Mouse (Mus musculus) kidney, adult 2 months (tissue): ENCODE results near the gene Kcnd2. TPM values are rescaled to one million over a fixed set of nuclear protein-coding genes. Genes with fewer than 3 reads are reported as not detected.

Experiments used
- DNase-seq: peaks from one replicate; pipeline ENCODE4 v3.0.0; 2021
- H3K27ac ChIP-seq: fragments of 200-500 bp; 2 replicates; pipeline ENCODE4 v1.5.1; 2012; ENCODE audit warnings: low read depth, low read length, control low read depth, inconsistent platforms; ENCODE audit not compliant: insufficient read depth
- H3K27me3 ChIP-seq: fragments of 200-500 bp; replicated peaks from 2 replicates; pipeline ENCODE4 v1.6.1; 2012; ENCODE audit warnings: mild to moderate bottlenecking, moderate library complexity, low read length, inconsistent platforms; ENCODE audit not compliant: control insufficient read depth, insufficient read depth
- H3K36me3 ChIP-seq: fragments of 200-500 bp; 2 replicates; pipeline ENCODE4 v1.6.1; 2012; ENCODE audit warnings: mild to moderate bottlenecking, moderate library complexity, low read length, inconsistent platforms; ENCODE audit not compliant: control insufficient read depth, insufficient read depth
- H3K4me1 ChIP-seq: fragments of 200-500 bp; 2 replicates; pipeline ENCODE4 v1.6.1; 2011; ENCODE audit warnings: low read length; ENCODE audit not compliant: control insufficient read depth, insufficient read depth
- H3K4me3 ChIP-seq: fragments of 200-500 bp; 2 replicates; pipeline ENCODE4 v1.5.1; 2011; ENCODE audit warnings: mild to moderate bottlenecking, low read depth, low read length, control low read depth; ENCODE audit not compliant: insufficient read depth
- CTCF ChIP-seq: fragments of 200-500 bp; conservative IDR thresholded peaks from 2 replicates; pipeline ENCODE4 v1.5.1; 2011; ENCODE audit warnings: low read depth, mild to moderate bottlenecking, control low read depth, low read length, moderate library complexity, mixed read lengths; ENCODE audit not compliant: insufficient read depth, insufficient read length
- POLR2A ChIP-seq: fragments of 200-500 bp; IDR thresholded peaks from one replicate; pipeline ENCODE4 v1.6.1; 2011; ENCODE audit warnings: low read depth, low read length, control low read depth
- WGBS: fragments of 180-500 bp; shearing (Covaris S2); methylation state at CpG from one replicate; pipeline ENCODE4 v1.1.7; 2018; 5-methylcytosine and 5-hydroxymethylcytosine counted together
- polyA plus RNA-seq: library from polyadenylated mRNA; depleted of rRNA; stranded (reverse); fragments of >200 nt; gene quantifications from 2 replicates; pipeline ENCODE4 v1.2.3, GENCODE M21; 2012

Kcnd2 gene
- polyA plus RNA-seq, 1 experiment: 0.13 TPM

- TF ChIP-seq POLR2A (no peak), CTCF (no peak)
- H3K4me1 ChIP-seq: no peaks in the 10 kb centered on the region
- no peak overlapping the region for H3K27ac ChIP-seq
- H3K27me3 ChIP-seq: peaks cover 6% of the 10 kb centered on the region
- DNase-seq: no peak
- H3K4me3 ChIP-seq: no peak overlapping the region
- H3K36me3 ChIP-seq: no peaks in the 10 kb centered on the region
- WGBS: 94% methylated on average over 10 of the region's 10 CpGs
These were observed 1.9 kb downstream of the Kcnd2 start for GRCm38 (mm10) chr6:21217156-21217555.

GRCm38 (mm10) chr6:21226124-21226523, 10.8 kb downstream of the Kcnd2 start:
- 91% methylated on average over 4 of the region's 4 CpGs for WGBS
- no peaks in the 10 kb centered on the region for H3K4me1 ChIP-seq
- no peaks in the 10 kb centered on the region for H3K36me3 ChIP-seq
- TF ChIP-seq POLR2A (no peak), CTCF (no peak)
- no peaks in the 10 kb centered on the region for H3K27me3 ChIP-seq
- no peak for DNase-seq
- H3K27ac ChIP-seq: no peak overlapping the region
- no peak overlapping the region for H3K4me3 ChIP-seq

GRCm38 (mm10) chr6:21259031-21259430, 43.7 kb downstream of the Kcnd2 start:
- Histone ChIP-seq H3K4me1 (no peaks in the 10 kb centered on the region), H3K27me3 (no peaks in the 10 kb centered on the region), H3K27ac (no peak overlapping the region), H3K4me3 (no peak overlapping the region), H3K36me3 (no peaks in the 10 kb centered on the region)
- no peak for DNase-seq
- 80% methylated on average over 5 of the region's 5 CpGs for whole genome bisulfite sequencing
- TF ChIP-seq CTCF: no peak
- TF ChIP-seq POLR2A: no peak

- Histone ChIP-seq H3K36me3 (no peaks in the 10 kb centered on the region), H3K27me3 (no peaks in the 10 kb centered on the region), H3K27ac (no peak overlapping the region), H3K4me1 (no peaks in the 10 kb centered on the region), H3K4me3 (no peak overlapping the region)
- no peak for TF ChIP-seq CTCF
- no peak for TF ChIP-seq POLR2A
- WGBS: 48% methylated on average over 2 of the region's 2 CpGs
- DNase-seq: no peak
These were observed 52.6 kb downstream of the Kcnd2 start for GRCm38 (mm10) chr6:21267897-21268296.

GRCm38 (mm10) chr6:21277343-21277933, 62.1 kb downstream of the Kcnd2 start:
- H3K36me3 ChIP-seq: no peaks in the 10 kb centered on the region
- H3K27ac ChIP-seq: no peak overlapping the region
- H3K4me1 ChIP-seq: no peaks in the 10 kb centered on the region
- TF ChIP-seq POLR2A (no peak), CTCF (no peak)
- 71% methylated on average over 6 of the region's 6 CpGs for WGBS
- H3K4me3 ChIP-seq: no peak overlapping the region
- no peak for DNase-seq
- no peaks in the 10 kb centered on the region for H3K27me3 ChIP-seq

- Histone ChIP-seq H3K27me3 (no peaks in the 10 kb centered on the region), H3K4me3 (no peak overlapping the region), H3K27ac (no peak overlapping the region), H3K4me1 (no peaks in the 10 kb centered on the region), H3K36me3 (no peaks in the 10 kb centered on the region)
- TF ChIP-seq POLR2A (no peak), CTCF (no peak)
- 89% methylated on average over 4 of the region's 4 CpGs for WGBS
- no peak for DNase-seq
These were observed 89.6 kb downstream of the Kcnd2 start for GRCm38 (mm10) chr6:21304943-21305342.

GRCm38 (mm10) chr6:21310159-21310558, 94.9 kb downstream of the Kcnd2 start:
- Histone ChIP-seq H3K27me3 (no peaks in the 10 kb centered on the region), H3K4me3 (no peak overlapping the region), H3K4me1 (no peaks in the 10 kb centered on the region), H3K27ac (no peak overlapping the region), H3K36me3 (no peaks in the 10 kb centered on the region)
- TF ChIP-seq POLR2A (no peak), CTCF (no peak)
- no peak for DNase-seq
- 96% methylated on average over 3 of the region's 3 CpGs for WGBS
